Mouse (Mus musculus) left cerebral cortex, postnatal 14 days (tissue): Measurements from ENCODE around the gene Pxmp4. TPM values are rescaled to one million over a fixed set of nuclear protein-coding genes. Genes with fewer than 3 reads are reported as not detected.
A peak's percentile ranks its signal among the peaks of the same experiment; 100 is the strongest.

Source experiments
- DNase-seq, 2 experiments: peaks; one replicate each; pipeline ENCODE4 v3.0.0; 2021 to 2022; ENCODE audit warnings: low spot score in 2 of 2, mixed read lengths in 1 of 2
- intact Hi-C: fragments of 180-260 bp; cut with DNase I; formaldehyde crosslinking; loops from one replicate; pipeline ENCODE4 v1.15.1; 2025
- total RNA-seq, 2 experiments: library from RNA; stranded (reverse); gene quantifications; 2 replicates each; pipeline ENCODE4 v1.2.3; 2021

Gene Pxmp4
- total RNA-seq, 2 experiments from 2014 or later: 16.1 to 16.8 TPM

DNA sequence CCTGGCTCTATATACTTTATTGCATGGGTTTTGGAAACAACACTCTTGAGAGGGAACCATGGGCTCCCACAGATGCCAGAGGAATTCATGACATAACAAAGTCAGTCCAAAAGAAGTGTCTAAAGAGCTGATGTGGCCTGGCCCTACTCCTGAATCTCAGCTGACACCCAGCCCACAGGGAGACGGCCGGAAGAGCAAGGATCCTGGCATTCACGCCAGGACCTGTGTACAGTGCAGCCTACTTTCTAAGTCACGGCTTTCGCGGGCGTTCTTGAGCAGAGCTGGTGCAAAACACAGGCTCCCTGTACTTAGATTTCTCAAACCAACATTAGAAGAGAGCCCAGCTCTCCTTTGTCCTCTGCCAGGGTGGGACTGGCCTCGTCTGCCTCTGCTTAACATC, 22.9 kb downstream of the Pxmp4 start:
- intact Hi-C loops: no loop called here
- DNase-seq: no peak

DNA sequence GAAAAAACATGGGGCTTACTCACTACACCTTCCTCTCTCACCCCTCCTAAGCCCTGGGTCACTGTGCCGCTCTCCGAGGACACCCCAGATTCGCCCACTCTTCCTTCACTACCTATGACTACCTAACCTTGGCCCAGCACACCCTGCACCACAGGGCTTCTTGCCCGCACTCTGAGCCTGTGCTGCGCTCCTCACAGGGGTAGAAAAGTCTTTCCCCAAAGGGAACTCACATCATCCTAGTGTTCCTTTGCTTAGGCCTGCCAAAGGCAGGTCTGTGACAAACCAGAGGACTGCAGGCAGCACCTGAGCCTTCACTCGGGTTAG, 25.8 kb downstream of the Pxmp4 start:
- no peak for DNase-seq
- intact Hi-C loops: no loop called here

DNA sequence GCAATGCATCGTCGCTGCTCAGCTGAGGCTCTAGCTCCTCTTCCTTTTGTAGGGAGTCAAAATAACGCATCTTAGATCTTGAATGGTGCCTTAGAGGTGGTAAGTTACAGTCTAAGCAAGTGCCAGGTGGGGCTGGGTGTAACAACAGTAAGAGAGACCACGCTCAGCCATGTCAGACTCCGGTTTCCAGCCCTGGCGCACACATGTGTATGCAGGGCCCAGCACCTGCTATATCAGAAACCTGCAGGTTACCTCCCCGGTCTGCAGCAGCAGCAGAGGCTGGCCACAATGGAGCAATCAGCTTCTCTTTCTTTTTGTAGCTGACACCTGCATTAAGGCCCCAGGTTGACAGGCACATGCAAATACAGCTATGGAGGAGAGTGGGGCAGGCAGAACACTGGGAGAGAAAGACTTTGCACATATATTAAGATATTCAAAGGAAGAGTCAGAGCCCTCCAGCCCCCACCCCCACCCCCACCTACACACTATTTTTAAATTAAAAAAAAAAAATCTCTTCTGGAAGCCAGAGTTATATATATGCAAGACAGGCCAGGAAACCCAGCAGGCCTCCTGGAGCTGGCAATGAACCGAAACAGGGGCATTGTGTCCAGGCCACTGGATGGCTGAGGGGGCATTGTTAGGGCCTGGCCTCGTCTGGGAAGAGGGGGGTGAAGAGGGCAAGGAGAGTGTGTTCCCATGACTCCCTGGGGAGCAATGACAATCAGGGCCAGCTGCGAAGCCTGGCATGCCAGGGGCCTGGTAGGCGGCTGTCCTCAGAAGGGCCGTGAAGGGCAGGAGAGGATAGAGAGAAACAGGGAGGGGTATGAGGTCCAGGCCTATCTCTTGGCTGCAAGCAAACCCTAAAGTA, 26.4 kb downstream of the Pxmp4 start:
- no peak for DNase-seq
- intact Hi-C loops: no loop called here

DNA sequence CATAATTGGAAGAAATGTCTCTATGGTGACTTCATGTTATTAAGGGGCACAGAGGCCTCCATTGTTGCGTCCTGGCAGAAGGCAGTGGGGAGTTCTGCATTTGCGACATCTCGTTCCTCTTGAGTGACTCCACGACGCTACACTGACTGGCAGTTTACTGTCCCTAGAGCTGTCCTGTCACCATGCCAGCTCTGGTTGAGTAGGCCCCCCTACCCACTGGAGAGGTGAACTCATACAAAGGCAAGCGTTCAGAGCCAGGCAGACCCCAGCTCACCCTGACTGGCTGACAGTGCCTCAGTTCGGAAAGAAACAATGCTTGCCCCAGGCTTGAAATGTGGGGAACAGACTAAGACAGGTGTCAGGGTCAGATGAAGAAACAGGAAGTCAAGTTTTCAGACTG, 29.2 kb downstream of the Pxmp4 start:
- intact Hi-C loops: no loop called here
- DNase-seq: no peak

DNA sequence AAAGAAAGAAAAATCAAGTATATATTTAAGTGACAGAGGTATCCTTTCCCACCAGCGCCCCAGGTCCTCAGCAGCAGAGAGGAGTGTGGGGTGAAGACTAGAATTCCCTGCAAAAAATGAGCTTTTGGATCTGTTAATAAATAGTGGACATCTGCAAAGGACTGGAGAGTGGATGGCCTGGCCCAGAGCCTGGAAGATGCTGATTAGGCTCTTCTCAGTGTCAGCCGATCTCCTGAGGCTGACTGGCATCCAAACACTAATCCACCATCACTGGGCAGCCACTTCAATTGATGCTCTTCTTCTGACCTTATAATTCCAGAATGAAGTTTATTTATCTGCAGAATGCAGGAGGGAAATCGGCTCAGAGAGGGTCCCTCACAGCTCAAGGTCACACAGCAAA, 30.5 kb downstream of the Pxmp4 start:
- intact Hi-C loops: no loop called here
- no peak for DNase-seq

DNA sequence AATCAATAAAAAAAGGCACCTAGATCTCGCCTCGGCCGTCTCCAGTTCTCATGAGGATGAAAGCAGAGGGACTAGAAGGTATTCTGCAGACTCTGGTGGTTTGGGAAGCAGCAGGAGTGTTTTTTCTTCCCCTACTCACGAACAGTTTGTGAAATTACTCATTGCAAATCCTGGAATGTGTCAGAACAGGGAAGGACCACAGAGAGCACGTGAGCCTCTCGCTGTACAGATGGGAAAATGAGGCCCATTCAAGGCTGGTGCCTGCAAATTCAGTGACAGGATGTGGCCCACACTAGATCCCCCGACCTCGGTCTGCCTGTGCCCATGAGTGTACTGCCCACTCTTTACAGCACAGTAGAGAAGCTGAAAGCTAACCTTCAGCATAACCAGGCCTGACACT, 31.5 kb downstream of the Pxmp4 start:
- DNase-seq: no peak
- intact Hi-C loops: no loop called here

DNA sequence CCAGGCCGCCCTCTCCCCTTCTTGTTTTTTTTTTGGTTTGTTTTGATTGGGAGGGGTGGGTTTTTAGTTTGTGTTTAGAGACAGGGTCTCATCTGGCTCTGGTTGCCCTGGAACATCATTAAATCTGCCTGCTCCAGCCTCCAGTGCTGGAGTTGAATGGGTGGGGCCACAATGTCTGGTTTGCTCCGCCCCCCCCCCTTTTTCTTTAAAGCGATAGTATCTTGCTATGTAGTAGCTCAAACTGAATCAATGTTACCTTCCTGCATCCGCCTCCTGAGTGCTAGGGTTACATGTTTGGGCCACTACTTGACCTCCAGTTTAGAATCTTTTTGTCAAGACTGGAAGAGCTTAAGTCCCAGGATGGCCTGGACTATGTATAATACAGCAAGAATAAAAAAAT, 32.2 kb downstream of the Pxmp4 start:
- no peak for DNase-seq
- intact Hi-C loops: no loop called here

DNA sequence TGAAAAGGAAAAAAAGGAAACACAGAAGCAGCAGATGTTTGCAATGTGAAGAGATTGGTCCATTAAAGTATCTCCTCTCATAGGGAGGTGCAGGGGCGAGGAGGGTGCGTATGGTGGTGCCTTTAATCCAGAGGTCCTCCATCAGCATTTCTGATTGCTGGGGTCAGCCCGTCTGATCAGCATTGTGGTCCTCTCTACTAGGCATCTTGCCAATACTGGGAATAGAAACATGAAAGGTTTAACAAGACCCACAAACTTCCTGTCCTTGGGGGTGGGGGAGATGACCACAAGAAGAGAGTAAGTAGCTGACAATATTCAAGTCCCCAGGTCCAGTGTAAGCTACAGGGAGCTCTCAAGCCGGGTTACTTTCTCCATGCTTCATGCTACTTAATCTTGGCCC, 32.8 kb downstream of the Pxmp4 start:
- intact Hi-C loops: no loop called here
- no peak for DNase-seq

DNA sequence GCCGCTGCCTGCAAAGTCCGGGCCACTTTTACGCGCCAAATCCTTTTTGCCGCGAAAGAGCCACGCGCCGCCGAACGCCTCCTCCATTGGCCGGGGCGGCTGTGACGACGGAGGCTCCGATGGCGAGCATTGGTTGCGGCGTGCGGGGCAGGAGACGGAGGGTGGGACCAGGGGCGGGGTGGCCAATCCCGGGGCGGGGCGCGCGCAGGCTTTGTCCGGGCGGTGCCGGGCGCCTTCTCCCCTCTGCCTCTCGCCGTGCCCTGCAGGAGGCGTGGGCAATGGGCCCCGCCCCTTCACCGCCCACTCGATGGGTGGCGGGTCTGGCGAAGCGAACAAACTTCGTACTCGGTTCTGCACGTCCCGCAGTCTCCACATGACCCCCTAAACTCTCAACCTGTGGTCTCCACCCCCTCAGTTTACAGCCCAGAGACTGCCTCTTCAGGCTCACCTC, 33.6 kb downstream of the Pxmp4 start, which contains the start of gene E2f1:
Gene E2f1, minus strand, starts transcription at position 57 of the 451 bp plus-strand sequence.
- intact Hi-C loops: no loop called here
- peak; percentile 93 to 95 for DNase-seq

DNA sequence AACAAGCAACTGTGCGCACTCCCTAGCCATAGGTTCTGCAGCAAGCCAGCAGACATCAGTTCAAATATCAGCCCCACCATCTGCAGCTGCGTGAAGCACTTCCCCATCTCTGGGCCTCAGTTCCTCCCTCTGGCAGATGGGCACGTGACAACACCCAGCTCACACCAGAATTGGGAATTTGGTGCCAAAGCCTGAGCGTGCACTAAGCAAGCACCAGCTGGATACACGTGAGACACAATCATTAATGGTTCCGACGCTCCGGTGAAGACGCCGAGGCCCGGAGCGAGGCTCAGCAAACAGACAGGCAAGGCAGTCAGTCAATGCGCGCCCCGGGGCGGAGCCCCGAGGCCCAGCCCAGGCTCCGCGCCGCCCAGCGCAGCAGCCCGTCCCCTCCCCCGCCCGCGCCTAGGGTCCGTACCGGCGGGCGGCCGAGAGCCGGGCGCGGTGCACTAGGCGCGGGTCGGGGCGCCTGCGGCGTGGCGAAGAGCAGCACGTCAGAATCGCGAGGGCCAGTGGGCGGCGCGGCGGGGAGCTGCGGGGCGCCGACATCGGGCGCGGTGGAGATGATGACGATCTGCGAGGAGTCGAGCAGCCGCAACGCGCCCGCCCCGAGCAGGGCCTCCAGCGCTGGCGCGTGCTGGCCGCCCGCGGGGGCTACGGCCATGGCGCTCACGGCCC, 34.3 kb downstream of the Pxmp4 start:
- intact Hi-C loops: no loop called here
- DNase-seq: peak; percentile 55 to 66

DNA sequence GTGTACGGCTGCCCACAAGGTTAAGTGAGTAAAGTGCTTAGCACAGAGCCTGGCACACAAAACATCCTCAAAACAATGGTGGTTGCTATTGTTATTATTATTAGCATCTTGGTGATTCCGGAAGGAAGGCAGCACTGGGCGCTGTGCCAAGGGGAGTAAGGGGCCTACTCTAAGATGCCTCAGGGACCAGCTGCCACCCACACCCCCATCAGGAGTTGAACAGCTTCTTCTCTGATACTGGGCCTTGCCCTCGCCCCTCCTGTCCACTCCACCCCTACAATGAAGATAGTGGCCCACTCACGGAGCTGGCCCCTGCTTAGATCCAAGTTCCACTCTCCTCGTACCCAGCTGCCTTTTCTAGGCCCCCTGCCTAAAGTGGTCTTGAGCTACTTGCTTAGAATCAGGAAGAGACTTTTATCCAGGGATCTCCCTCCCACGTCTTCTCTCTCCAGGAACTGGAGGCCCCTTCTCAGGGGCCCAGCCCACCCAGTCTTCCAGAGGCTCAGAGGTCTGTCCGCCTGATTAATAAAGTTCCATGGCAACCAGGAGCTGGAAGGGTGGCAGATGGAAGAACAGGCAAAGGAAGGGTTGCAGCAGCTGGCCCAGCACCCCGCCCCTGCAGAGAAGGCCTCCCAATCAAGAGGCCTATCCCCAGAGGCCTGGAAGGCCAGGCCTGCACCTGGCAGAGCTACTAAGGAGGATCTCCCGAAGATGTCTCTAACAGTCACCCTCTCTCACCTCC, 35.0 kb downstream of the Pxmp4 start:
- no peak for DNase-seq
- intact Hi-C loops: no loop called here

DNA sequence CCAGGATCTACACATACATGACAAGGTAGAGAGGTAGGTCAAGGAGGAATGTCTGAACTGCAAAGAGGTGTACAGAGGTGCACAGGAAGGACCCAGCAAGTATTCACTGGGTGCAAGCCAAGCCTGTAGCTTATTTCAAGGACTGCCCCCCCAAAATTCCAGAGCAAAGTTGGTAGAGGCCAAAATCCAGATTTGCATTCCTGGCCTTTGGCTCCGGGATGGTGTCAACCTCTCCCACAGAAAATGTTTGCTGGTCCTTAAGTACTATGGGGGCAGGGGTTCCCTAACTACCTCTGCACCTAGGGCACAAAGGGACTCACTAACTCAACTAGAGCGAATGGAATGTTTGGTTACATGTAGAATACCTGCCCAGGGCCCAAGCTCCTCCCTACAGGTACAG, 35.7 kb downstream of the Pxmp4 start:
- intact Hi-C loops: no loop called here
- DNase-seq: no peak

DNA sequence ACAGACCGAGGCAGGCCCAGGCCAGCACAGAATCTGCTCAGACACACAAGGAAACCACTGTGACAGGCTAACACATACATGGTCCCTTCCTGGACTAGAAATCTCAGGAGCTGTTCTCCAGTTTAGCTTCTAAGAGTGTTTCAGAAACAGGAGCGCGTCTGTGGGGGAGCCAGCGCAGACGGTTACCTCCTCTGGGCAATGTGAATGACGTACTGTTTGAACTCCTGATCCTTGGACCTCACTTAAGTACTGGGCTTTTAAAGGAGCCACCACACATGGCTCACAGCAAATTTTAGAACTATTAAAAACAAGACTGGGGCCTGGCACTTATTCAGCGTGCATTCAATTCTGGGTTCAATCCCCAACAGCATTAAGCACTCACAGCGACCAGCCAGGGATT, 36.9 kb downstream of the Pxmp4 start:
- no peak for DNase-seq
- intact Hi-C loops: no loop called here

DNA sequence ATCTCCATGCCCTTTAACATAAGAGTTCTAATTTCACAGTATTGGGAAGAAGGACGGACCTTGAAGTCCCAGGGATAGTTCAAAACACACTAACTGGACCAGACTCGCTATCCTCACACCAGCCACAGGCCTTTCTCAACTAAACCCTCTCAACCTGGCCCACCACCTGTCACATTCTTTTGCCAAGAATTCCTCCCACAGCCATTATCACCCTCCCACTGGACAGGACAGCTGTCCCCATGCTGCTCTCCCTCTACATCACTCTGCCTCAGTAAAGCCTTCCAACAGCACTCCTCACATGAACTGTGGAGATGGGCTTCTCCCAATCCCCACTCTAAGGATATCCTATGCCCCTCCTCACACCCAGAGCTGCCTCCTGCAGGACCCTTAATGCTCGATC, 37.9 kb downstream of the Pxmp4 start:
- no peak for DNase-seq
- intact Hi-C loops: no loop called here

DNA sequence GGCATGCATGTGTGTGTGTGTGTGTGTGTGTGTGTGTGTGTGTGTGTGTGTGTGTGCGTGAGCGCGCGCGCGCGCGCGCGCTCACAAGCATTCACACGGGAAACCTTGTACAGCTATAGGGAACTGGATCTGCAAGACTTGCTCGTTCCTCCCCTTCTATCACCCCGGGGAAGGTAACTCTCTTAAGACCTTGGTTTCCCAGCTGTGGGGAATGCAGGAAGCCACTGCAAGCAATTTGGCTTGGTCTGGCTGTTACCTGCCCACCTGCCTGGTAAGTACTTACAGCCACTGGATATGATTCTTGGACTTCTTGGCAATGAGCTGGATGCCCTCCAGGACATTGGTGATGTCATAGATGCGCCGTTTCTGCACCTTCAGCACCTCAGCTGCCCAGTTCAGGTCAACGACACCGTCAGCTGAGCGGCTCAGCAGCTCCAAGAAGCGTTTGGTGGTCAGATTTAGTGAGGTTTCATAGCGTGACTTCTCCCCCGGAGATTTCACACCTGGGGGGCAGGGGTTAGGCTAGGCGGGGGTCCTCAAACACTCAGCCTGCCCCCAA, 39.8 kb downstream of the Pxmp4 start:
- DNase-seq: no peak
- intact Hi-C loops: no loop called here

DNA sequence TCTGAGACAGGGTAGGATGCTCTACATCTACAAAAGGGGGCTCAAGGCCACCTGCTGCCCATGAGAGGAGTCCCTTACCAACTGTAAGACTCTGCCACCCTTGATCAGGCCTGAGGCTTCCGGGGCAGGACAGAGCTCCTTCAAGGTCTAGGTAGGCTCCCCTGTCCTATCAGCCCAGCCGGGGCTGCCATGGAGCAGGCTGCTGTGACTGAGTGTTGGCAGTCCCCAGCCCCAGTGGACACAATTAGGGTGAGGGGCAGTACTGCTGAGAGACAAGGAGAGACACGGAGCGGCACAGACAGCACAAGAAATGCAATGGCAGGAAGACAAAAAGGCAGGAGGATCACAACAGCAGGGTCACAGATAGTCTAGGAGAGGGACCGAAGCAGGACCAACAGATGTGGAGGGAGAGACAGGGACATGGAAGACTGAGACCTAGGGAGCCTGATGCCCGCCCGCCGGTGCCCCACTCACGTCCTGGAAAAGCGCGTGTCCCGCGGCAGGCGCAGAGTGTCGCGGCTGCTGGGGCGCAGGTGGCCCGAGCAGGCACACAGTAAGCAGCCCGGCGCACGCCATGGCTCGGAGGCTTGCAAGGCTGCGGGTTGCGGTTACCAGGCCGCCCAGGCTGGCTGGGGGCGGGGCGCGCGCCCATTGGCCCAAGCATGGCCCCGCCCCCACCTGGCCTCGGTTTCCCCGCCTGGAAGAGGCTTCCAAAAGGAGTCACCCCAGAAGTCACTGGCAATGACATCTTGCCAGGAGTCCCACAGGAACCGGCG, 45.1 kb downstream of the Pxmp4 start, which contains the start of gene Necab3:
Gene Necab3, minus strand, starts transcription at position 627 of the 776 bp plus-strand sequence.
- DNase-seq: peak; percentile 60 to 72
- intact Hi-C loops: loop anchor here (5.0 kb wide), 1 partner anchor 54 kb away; the partner anchor contains the start of genes 4930519P11Rik and Zfp341

DNA sequence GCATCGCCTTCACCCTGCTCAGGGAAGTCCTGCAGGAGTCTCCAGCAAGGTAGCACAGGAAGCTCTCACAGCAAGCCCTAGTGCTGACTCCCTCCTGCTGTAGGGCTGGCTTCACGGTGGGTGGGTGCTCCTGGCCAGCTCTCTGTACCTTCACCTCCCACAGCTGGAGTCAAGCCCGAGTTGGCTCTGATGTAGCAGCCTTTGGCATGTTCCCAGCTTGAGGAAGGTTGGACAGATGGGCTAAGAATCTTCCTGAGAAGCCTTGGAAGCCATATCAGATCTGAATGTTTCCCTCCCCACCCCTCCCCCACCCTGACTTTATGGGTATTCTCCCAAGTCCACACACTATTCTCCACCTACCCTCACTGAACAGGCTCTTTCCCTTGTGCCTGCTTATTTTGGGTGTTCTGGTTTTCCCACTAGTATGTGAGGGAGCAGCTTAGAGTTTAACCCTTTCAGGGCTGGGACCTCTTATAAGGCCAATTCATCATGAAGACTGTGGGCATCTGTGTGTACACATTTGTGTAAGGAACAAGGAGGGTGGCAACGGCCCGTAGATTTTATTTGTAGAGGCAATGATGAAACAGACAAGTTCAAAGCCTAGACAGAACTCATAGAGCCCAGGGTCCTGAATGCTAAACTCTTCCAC, 46.2 kb downstream of the Pxmp4 start:
- peak in 1 of 2 experiments; percentile 62 for DNase-seq
- intact Hi-C loops: loop anchor here (5.0 kb wide), 1 partner anchor 55 kb away; the partner anchor contains the start of genes 4930519P11Rik and Zfp341

DNA sequence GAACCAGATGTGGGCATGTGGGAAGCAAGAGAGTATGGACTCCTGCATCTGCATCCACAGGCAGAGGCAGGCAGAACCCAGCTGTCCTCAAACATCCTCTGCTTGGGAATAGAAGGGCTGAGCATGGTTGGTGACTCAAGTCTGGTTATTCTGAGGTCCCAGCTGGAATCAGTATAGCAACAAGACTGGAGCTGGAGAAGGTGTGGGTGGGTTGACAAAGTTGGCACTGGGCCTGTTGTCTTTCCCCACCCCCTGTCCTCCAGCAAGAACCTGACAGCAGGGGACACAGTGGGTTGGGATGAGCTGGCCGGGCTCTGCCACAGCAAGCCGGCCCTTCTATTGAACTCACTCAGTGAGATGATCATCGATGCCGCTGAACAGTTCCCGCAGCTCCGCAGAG, 48.3 kb downstream of the Pxmp4 start:
- intact Hi-C loops: loop anchor here (2.0 to 5.0 kb wide), 2 partner anchors 30 to 57 kb away; partner anchors contain the start of genes 4930519P11Rik and Zfp341
- DNase-seq: peak; percentile 64 to 88
